ENCODE assay signal across 10 mouse cellular contexts in genomic region chr10:122862386-122863023, GRCm38 (mm10).
A peak's percentile ranks its signal among the peaks of the same experiment; 100 is the strongest.
DNase-seq lines count a peak whose midpoint lies in the region; ATAC-seq and TF ChIP-seq lines count a peak whose summit lies in the region.
"Had no signal": no experiment of that assay in that cellular context is flagged by ENCODE, and none has a peak within 500 bp of the region (broad histone marks: within the 10 kb centered on the region; RNA-seq: fewer than 3 reads in every experiment).

No protein-coding gene starts in this region.

- ATAC-seq in midbrain, embryonic 12.5 days (ENCODE audit: low FRiP score, low read depth) = peak; percentile 13; the same call in 1 of the 2 replicates
- no peak for ATAC-seq in midbrain, embryonic 16.5 days
- 0 out of 2 replicates have a peak, but pooled peaks have one; percentile 33 for ATAC-seq in forebrain, embryonic 13.5 days
- ATAC-seq in hindbrain, postnatal 0 days = no peak

- WGBS in midbrain, embryonic 12.5 days = 85% methylated on average over 17 of the region's 17 CpGs
- 69% methylated on average over 17 of the region's 17 CpGs for WGBS in midbrain, embryonic 16.5 days
- 67% methylated on average over 17 of the region's 17 CpGs for WGBS in forebrain, embryonic 13.5 days
- 69% methylated on average over 17 of the region's 17 CpGs for WGBS in hindbrain, postnatal 0 days
- 88% methylated on average over 17 of the region's 17 CpGs for WGBS in heart, adult 2 months

- H3K4me2 ChIP-seq in midbrain, embryonic 12.5 days (replicated peaks) = no peak overlapping the region
- H3K4me2 ChIP-seq in midbrain, embryonic 16.5 days (ENCODE audit: low read length) = no peak overlapping the region
- no peak overlapping the region for H3K4me2 ChIP-seq in forebrain, embryonic 13.5 days
- H3K4me2 ChIP-seq in hindbrain, postnatal 0 days (ENCODE audit: low read depth, low read length) = no peak overlapping the region
- H3K4me2 ChIP-seq: embryonic facial prominence, embryonic 15.5 days; heart, embryonic 11.5 days had no signal

- no peak for TF ChIP-seq EP300 in heart, adult 2 months (IDR thresholded peaks at IDR 0.05; ENCODE audit: insufficient read depth, low read depth, low read length)

- H3K9me3 ChIP-seq in midbrain, embryonic 12.5 days = no peaks in the 10 kb centered on the region
- H3K9me3 ChIP-seq in midbrain, embryonic 16.5 days (replicated peaks; ENCODE audit: control insufficient read depth, low read length, poor library complexity, severe bottlenecking) = no peaks in the 10 kb centered on the region
- H3K9me3 ChIP-seq in forebrain, embryonic 13.5 days (replicated peaks) = no peaks in the 10 kb centered on the region
- H3K9me3 ChIP-seq in hindbrain, postnatal 0 days (ENCODE audit: low read length) = no peaks in the 10 kb centered on the region
- H3K9me3 ChIP-seq: embryonic facial prominence, embryonic 15.5 days had no signal

- no peak for TF ChIP-seq POLR2A in heart, adult 2 months (IDR thresholded peaks at IDR 0.05; ENCODE audit: insufficient read depth, low read depth, low read length)

- H3K4me1 ChIP-seq in midbrain, embryonic 12.5 days = 0 out of 2 replicates have a peak, but pooled peaks cover 9% of the 10 kb centered on the region
- H3K4me1 ChIP-seq in midbrain, embryonic 16.5 days (ENCODE audit: control insufficient read depth, insufficient read depth, low read length) = no peaks in the 10 kb centered on the region; the same call in 1 of the 2 replicates
- peaks cover 12% of the 10 kb centered on the region; the same call in 1 of the 2 replicates for H3K4me1 ChIP-seq in forebrain, embryonic 13.5 days
- H3K4me1 ChIP-seq in hindbrain, postnatal 0 days (ENCODE audit: insufficient read depth, low read length) = no peaks in the 10 kb centered on the region
- no peaks in the 10 kb centered on the region for H3K4me1 ChIP-seq in heart, adult 2 months (ENCODE audit: control insufficient read depth, insufficient read depth, low read length)

- no peaks in the 10 kb centered on the region for H3K36me3 ChIP-seq in midbrain, embryonic 12.5 days
- H3K36me3 ChIP-seq in midbrain, embryonic 16.5 days (ENCODE audit: control insufficient read depth, insufficient read depth, low read length) = no peaks in the 10 kb centered on the region
- H3K36me3 ChIP-seq in forebrain, embryonic 13.5 days (ENCODE audit: poor library complexity, severe bottlenecking) = no peaks in the 10 kb centered on the region
- H3K36me3 ChIP-seq in hindbrain, postnatal 0 days (ENCODE audit: insufficient read depth, low read length) = no peaks in the 10 kb centered on the region
- no peaks in the 10 kb centered on the region for H3K36me3 ChIP-seq in heart, adult 2 months (ENCODE audit: control insufficient read depth, insufficient read depth, low read length)
- H3K36me3 ChIP-seq: embryonic facial prominence, embryonic 15.5 days had no signal

- H3K27me3 ChIP-seq in midbrain, embryonic 12.5 days = no peaks in the 10 kb centered on the region
- no peaks in the 10 kb centered on the region for H3K27me3 ChIP-seq in midbrain, embryonic 16.5 days (ENCODE audit: control insufficient read depth, insufficient read depth, low read depth, low read length)
- H3K27me3 ChIP-seq in forebrain, embryonic 13.5 days = no peaks in the 10 kb centered on the region
- no peaks in the 10 kb centered on the region for H3K27me3 ChIP-seq in hindbrain, postnatal 0 days (ENCODE audit: insufficient read depth, low read length)
- H3K27me3 ChIP-seq in heart, adult 2 months (ENCODE audit: control insufficient read depth, insufficient read depth, low read length) = no peaks in the 10 kb centered on the region
- H3K27me3 ChIP-seq: embryonic facial prominence, embryonic 15.5 days had no signal

- peak overlapping the region; percentile 47 for H3K27ac ChIP-seq in midbrain, embryonic 12.5 days (replicated peaks)
- H3K27ac ChIP-seq in midbrain, embryonic 16.5 days (ENCODE audit: low read length) = no peak overlapping the region
- no peak overlapping the region for H3K27ac ChIP-seq in forebrain, embryonic 13.5 days
- H3K27ac ChIP-seq in hindbrain, postnatal 0 days = no peak overlapping the region; the same call in 1 of the 2 replicates
- H3K27ac ChIP-seq in heart, adult 2 months = no peak overlapping the region
- H3K27ac ChIP-seq: embryonic facial prominence, embryonic 15.5 days had no signal

- no peak overlapping the region for H3K9ac ChIP-seq in midbrain, embryonic 12.5 days (replicated peaks)
- H3K9ac ChIP-seq in midbrain, embryonic 16.5 days (ENCODE audit: low read depth, low read length) = no peak overlapping the region
- no peak overlapping the region for H3K9ac ChIP-seq in forebrain, embryonic 13.5 days
- no peak overlapping the region for H3K9ac ChIP-seq in hindbrain, postnatal 0 days (replicated peaks; ENCODE audit: low read length)
- H3K9ac ChIP-seq in heart, adult 2 months (ENCODE audit: low read depth, low read length) = no peak overlapping the region
- H3K9ac ChIP-seq: embryonic facial prominence, embryonic 15.5 days had no signal

- intact Hi-C loops in heart, adult 2 months (cut with DNase I) = no loop called here
- intact Hi-C loops in heart, postnatal 14 days (cut with DNase I) = no loop called here

- DNase-seq in hindbrain, postnatal 0 days (ENCODE audit: low spot score) = peak; percentile 16
- DNase-seq in heart, adult 2 months = no peak
- DNase-seq in gastrocnemius, postnatal 25 days = no peak
- no peak for DNase-seq in heart, postnatal 14 days
- DNase-seq: cerebellum, postnatal 25 days had no signal

- TF ChIP-seq CTCF in hindbrain, postnatal 0 days (IDR thresholded peaks at IDR 0.05; ENCODE audit: low read depth) = no peak
- no peak for TF ChIP-seq CTCF in heart, adult 2 months (IDR thresholded peaks at IDR 0.05)

- H3K79me2 ChIP-seq in heart, adult 2 months (replicated peaks; ENCODE audit: control insufficient read depth, insufficient read depth, low read length) = no peaks in the 10 kb centered on the region

- no peak overlapping the region for H3K4me3 ChIP-seq in midbrain, embryonic 12.5 days
- H3K4me3 ChIP-seq in midbrain, embryonic 16.5 days (ENCODE audit: low read depth, low read length) = no peak overlapping the region
- no peak overlapping the region for H3K4me3 ChIP-seq in forebrain, embryonic 13.5 days
- H3K4me3 ChIP-seq in hindbrain, postnatal 0 days (ENCODE audit: low read length) = no peak overlapping the region
- no peak overlapping the region for H3K4me3 ChIP-seq in heart, adult 2 months
- H3K4me3 ChIP-seq: embryonic facial prominence, embryonic 15.5 days had no signal

Comparison
In these comparisons a context has a peak if more than half of its experiments do, and no peak if none do; other contexts are left out.
1. ATAC-seq: peak in midbrain, embryonic 12.5 days (single experiment) and forebrain, embryonic 13.5 days (single experiment); none in midbrain, embryonic 16.5 days (single experiment) and hindbrain, postnatal 0 days (single experiment).